Mouse (Mus musculus) testis, postnatal 10 days (tissue): ENCODE measurements around the gene Trim13.
"Not testable (repeated sequence)": the region's sequence is repeated elsewhere in the genome, so short reads cannot be mapped to it uniquely, and the experiment has no call there.

Experiments
- DNase-seq: peaks from one replicate; pipeline ENCODE4 v3.0.0; 2021; ENCODE audit warnings: low spot score

Trim13 gene

DNA sequence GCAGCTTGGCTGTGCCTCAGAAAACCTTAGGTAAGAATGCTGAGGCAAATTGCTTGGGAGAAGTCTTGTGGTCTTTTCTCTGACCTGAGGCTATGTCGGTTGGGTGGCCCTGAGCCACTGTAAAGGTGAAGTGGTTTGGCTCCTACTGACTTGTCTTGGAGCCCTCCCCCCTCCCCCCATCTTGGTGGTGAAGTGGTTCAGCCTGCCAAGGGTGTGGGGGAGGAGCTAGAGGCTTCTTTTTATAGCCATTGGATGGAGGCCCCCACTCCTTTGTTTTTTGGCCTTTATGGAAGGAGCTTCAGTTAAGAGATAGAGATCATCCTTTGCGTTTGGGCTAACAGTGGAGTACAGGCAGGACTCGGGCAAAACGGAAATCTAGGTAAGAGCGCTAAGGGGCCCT lies at the start of gene Trim13:
Trim13 (plus strand) TSS at position 280 of the 400 bp plus-strand sequence.
- DNase-seq = no peak

GRCm38 (mm10) chr14:61548614-61549013 lies 49.4 kb upstream of the Trim13 start:
- no peak for DNase-seq

GRCm38 (mm10) chr14:61555931-61556288 lies 42.1 kb upstream of the Trim13 start:
- DNase-seq = no peak

GRCm38 (mm10) chr14:61556289-61557147 lies 41.5 kb upstream of the Trim13 start, which contains the start of gene Spryd7:
Gene Spryd7 (minus strand): TSS chr14:61556886.
- DNase-seq = peak; percentile 99

DNA sequence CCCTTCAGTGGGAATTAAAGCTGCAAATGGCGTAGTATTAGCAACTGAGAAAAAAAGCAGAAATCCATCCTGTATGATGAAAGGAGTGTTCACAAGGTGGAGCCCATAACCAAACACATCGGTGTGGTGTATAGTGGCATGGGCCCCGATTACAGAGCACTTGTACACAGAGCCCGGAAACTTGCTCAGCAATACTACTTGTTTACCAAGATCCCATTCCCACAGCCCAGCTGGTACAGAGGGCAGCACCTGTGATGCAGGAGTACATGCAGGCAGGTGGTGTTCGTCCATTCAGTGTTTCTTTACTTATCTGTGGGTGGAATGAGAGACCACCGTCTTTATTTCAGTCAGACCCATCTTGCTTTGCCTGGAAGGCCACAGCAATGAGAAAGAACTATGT lies 39.1 kb upstream of the Trim13 start:
- DNase-seq = no peak

DNA sequence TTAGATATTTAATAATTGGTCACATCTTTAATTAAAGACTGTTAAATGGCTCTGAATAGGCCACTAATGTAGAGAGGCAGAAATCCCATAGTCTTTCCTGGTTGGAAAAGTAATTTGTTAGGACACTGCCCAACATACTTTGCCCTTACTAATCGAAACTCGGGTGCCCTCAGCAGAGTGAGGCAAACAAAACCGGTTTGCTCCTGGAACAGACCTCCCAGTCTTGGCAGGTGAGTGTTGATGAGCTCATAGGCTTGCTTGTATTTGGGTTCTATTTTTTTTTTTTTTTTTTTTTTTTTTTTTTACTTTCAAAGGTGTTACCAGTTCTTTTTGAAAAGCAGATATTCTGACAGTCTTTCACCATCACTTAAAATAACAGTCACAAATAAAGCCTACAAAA lies 38.2 kb upstream of the Trim13 start:
- no peak for DNase-seq

DNA sequence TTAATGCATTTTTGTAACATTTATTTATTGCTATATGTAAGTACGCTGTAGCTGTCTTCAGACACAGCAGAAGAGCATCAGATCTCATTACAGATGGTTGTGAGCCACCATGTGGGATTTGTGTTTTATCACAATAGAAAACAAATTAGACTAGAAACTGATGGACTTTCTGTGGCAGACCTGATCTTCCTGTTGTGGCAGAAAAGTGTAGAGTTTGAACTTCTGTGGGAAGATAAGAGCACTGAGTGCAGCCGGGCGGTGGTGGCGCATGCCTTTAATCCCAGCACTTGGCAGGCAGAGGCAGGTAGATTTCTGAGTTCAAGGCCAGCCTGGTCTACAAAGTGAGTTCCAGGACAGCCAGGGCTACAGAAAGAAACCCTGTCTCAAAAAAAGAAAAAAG lies 31.8 kb upstream of the Trim13 start:
- not testable (repeated sequence) for DNase-seq

DNA sequence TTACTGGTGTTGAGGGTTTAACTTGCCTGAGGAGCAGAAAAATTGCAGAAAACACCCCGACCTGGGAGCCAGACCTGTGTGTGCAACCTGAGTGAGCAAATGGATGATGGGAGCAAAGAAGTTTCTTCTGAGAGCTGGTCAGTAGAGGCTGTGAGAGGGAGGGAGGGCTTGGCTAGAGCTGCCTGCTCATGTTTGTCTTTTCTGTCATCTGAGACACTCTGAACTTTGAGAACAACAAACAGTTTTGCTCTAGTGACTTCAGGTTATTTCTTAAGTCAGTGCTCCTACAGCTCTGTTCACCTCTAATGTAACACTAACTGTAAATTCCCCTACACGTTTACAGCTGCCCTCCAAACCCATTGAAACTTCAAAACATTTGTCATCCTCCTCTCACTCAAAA lies 28.7 kb upstream of the Trim13 start:
- DNase-seq = no peak

- peak; percentile 97 for DNase-seq
These were observed 26.7 kb upstream of the Trim13 start for GRCm38 (mm10) chr14:61571366-61571765.

GRCm38 (mm10) chr14:61572131-61572530 lies 25.9 kb upstream of the Trim13 start:
- no peak for DNase-seq

GRCm38 (mm10) chr14:61575066-61575465 lies 23.0 kb upstream of the Trim13 start:
- peak; percentile 68 for DNase-seq

DNA sequence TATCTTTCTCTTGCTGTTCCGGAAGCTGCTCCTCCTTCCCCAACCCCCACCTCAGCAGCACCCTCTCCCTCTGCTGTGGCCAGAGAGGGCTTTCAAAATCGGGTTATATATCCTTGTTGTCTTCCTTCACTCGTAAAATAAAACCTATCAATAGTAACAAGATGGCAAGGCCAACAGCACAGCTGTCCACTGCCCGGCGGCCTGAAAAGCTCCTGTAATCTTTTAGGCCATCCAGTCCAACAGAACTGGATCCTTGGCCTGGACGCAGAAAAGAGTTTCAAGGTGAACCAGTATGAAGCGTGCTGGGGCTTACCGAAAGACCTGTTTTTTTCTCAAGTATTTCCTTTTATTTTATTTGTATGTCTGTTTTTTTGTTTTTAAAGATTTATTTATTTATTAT lies 22.1 kb upstream of the Trim13 start:
- no peak for DNase-seq

DNA sequence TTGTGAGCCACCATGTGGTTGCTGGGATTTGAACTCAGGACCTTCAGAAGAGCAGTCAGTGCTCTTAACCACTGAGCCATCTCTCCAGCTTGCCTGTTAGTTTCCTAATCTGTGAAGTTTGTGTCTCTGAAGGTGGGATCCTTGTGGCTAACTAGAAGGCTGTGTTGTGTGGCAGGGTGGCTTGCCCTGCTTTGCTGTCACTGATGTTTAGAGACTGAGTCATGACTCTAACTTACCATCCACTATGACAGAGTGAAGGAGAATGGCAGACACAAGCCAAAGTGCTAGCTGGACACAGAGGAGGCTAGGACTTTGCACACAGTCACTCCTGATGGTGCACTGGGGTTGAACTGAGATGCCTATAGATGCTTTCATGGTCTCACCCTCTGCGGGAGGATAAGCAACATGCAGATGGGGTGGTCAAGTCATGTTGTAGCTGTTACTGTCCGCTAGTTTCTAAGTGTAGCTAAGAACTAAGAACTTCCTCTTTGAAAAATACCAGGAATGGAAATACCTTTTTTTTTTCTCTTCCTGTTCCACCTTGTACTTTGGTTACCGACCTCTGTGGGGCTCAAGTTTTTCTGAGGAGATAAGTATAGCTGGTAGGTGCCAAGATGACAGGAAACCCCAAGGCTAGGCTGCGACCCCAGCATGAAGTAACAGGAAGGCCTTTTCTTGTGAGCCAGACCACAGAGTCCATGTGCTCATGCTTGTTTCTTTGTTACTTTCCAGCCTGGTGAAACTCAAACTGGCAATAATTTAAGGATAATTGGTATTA lies 8.6 kb upstream of the Trim13 start:
- no peak for DNase-seq

GRCm38 (mm10) chr14:61596719-61597426 lies 1.2 kb upstream of the Trim13 start:
- no peak for DNase-seq

DNA sequence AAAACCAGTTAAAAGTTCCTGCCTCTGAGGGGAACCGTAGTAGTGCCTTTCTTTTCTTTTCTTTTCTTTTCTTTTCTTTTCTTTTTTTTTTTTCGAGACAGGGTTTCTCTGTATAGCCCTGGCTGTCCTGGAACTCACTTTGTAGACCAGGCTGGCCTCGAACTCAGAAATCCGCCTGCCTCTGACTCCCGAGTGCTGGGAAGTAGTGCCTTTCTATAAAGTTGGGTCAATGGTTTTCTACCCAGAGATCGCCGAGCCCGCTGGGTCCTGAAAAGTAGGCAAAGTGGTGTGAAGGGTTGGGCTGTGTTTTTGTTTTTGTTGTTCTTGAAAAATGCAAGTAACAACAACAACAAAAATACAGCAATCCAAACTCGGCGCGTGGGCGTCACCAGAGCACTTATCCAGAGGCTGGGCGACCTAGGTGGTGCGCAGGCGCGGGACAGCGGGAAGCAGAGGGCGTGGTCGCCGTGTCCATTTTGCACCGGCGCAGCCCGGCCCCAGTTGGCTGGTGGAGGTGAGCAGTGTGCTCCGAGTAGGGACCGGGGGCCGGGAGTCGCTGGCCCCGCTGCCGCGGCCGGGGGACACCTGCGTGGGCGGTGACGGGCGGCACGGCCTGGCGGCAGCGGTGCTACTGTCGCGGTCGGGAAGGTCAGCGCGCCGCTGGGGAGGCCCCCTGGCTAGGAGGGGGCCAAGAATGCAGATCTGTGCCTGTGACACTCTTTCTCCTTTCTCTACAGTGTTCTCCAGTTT lies 1.2 kb downstream of the Trim13 start:
- DNase-seq = peak; percentile 95

GRCm38 (mm10) chr14:61601348-61601747 lies 3.3 kb downstream of the Trim13 start:
- DNase-seq = no peak

DNA sequence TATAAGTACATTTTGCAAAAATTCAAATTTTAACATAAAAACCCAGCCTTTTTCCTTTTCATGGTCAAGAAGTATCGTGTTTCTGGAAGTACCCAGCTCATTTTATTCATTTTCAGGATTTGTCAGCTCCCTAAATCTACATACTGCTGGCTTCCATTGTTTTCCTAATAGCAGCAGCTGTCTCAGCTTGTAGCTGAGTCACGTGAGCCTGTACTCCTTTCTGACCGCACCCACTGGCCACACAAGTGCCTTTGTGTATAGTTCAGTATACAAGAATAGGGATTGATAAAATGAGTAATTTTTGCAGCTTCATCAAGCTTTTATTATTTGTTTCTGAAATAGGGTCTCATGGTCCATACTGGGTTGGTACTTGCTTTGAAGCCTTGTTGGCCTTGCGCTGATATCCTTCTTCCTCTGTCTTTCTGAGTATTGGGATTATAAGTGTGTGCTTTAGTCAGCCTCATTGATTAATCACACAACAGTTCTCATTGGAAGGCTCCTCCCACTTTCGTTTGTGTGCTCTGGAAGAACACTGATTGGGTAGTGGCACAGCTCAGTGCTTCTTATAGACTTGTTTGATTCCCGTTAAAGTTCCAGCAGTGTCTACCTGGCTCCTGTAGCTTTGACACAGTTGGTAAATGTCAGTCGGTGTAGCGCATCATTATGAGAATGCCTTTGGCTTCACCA lies 5.2 kb downstream of the Trim13 start:
- no peak for DNase-seq

GRCm38 (mm10) chr14:61604081-61604480 lies 6.0 kb downstream of the Trim13 start:
- DNase-seq = no peak

GRCm38 (mm10) chr14:61606088-61606487 lies 8.0 kb downstream of the Trim13 start:
- not testable (repeated sequence) for DNase-seq

- no peak for DNase-seq
These were observed 9.1 kb downstream of the Trim13 start, which contains the start of gene Kcnrg for GRCm38 (mm10) chr14:61607157-61607556. Gene Kcnrg (plus strand): TSS chr14:61607457.

GRCm38 (mm10) chr14:61611766-61612165 lies 13.7 kb downstream of the Trim13 start:
- DNase-seq = no peak
